Mouse (Mus musculus) intestine, embryonic 14.5 days (tissue): ENCODE measurements at regions not wholly inside any gene's neighbourhood (a gene's known extent, or its start where the extent isn't known, plus 50 kb on each side); places are given as distances from the start of the nearest gene placed in this dataset.

Experiments used
- ATAC-seq: fragments of 200-750 bp; cut with Nextera tagmentation; replicated peaks from 2 replicates; pipeline ENCODE4 v1.8.0; 2017; ENCODE audit warnings: low read depth, moderate number of reproducible peaks, moderate TSS enrichment, moderate library complexity; ENCODE audit not compliant: low FRiP score, low TSS enrichment
- DNase-seq: peaks from one replicate; pipeline ENCODE4 v3.0.0-alpha.2; 2018; ENCODE audit warnings: low spot score
- H3K27ac ChIP-seq: fragments of 300-500 bp; sonication (generic); 2 replicates; pipeline ENCODE4 v1.5.1; 2014; ENCODE audit warnings: low read depth, mild to moderate bottlenecking, control low read depth
- H3K27me3 ChIP-seq: fragments of 300-500 bp; sonication (generic); replicated peaks from 2 replicates; pipeline ENCODE4 v1.6.1; 2014; ENCODE audit warnings: low read length, control low read depth; ENCODE audit not compliant: control insufficient read depth, insufficient read depth
- H3K36me3 ChIP-seq: fragments of 300-500 bp; sonication (generic); 2 replicates; pipeline ENCODE4 v1.6.1; 2014; ENCODE audit warnings: low read length, control low read depth; ENCODE audit not compliant: control insufficient read depth, insufficient read depth
- H3K4me1 ChIP-seq: fragments of 300-500 bp; sonication (generic); replicated peaks from 2 replicates; pipeline ENCODE4 v1.6.1; 2014; ENCODE audit warnings: low read length, control low read depth, mixed read lengths; ENCODE audit not compliant: control insufficient read depth, insufficient read depth
- H3K4me2 ChIP-seq: fragments of 300-500 bp; sonication (generic); 2 replicates; pipeline ENCODE4 v1.6.1; 2014; ENCODE audit warnings: low read length
- H3K4me3 ChIP-seq: fragments of 300-500 bp; sonication (generic); 2 replicates; pipeline ENCODE4 v1.5.1; 2014; ENCODE audit warnings: low read depth, low read length, control low read depth, mixed read lengths
- H3K9ac ChIP-seq: fragments of 300-500 bp; sonication (generic); 2 replicates; pipeline ENCODE4 v1.6.1; 2014; ENCODE audit warnings: mild to moderate bottlenecking, low read length
- H3K9me3 ChIP-seq: fragments of 300-500 bp; sonication (generic); 2 replicates; pipeline ENCODE4 v1.6.1; 2016; ENCODE audit warnings: low read length, control low read depth; ENCODE audit not compliant: control insufficient read depth
- WGBS: fragments of 180-500 bp; shearing (Covaris S2); extraction: QIAGEN DNeasy Blood & Tissue Kit; methylation state at CpG from one replicate; pipeline ENCODE4 v1.1.7; 2014; 5-methylcytosine and 5-hydroxymethylcytosine counted together

DNA sequence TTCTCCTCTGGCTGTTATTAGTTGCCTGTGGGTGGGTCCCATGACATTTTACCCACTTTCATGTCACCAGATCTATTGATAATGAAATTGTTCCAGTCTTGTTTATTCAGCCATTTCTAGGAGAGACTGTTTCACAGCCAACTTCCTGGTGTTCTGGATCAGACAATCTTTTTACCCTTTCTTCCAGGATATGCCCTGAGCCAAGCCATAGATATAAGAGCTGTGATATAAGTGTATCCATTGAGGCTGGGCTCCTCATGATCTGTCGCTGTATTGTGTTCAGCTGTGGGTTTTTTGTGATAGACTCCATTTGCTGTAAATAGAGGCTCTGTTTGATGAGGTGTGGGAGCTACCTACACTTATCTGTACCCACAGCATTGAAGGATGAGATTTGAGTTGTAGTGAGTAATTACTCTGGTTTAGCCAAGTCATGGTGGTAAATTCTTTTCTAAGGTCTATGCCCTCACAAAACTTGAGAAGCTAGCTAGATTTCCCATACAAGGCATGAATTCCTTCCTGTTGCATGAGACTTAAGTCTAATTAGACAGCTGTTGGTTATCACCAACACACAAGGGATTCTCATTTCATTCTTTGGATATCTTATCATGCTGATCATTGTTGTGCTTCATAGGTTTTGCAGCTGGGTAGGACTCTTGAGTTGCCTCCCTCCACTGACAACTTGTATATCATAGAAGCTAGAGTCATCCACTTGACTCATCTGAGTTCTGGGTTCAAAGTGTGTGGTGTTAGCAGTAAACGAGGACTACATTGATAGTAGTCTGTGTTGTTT lies 203.9 kb upstream of the Ptger4 start:
- Histone ChIP-seq H3K27ac (no peak overlapping the region), H3K4me2 (no peak overlapping the region), H3K36me3 (no peaks in the 10 kb centered on the region), H3K9ac (no peak overlapping the region), H3K4me1 (no peaks in the 10 kb centered on the region), H3K4me3 (no peak overlapping the region), H3K9me3 (no peaks in the 10 kb centered on the region), H3K27me3 (no peaks in the 10 kb centered on the region)
- ATAC-seq: no peak
- DNase-seq: no peak
- WGBS: 86% methylated on average over 2 of the region's 2 CpGs

DNA sequence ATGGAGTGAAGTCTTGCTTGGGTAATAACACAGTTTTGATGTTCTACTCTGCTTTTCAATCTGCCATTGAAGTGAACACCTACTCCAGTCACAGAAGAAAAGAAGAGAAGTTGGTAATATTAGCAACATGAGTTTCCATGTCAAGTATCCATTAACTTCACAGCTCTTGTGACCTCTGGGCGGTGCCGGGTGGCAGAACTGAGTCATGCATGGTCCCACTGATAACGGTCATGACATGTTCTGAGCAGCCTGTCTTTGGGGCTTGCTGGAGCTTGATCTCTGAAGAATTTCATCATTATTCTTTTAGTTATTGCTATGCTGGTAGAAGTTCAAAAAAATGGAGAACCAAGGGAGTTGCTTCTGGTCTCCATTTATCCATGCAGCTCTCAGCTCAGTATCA lies 215.1 kb upstream of the Ptger4 start:
- Histone ChIP-seq H3K9me3 (no peaks in the 10 kb centered on the region), H3K36me3 (no peaks in the 10 kb centered on the region), H3K4me1 (no peaks in the 10 kb centered on the region), H3K9ac (no peak overlapping the region), H3K27ac (no peak overlapping the region), H3K4me2 (no peak overlapping the region), H3K27me3 (no peaks in the 10 kb centered on the region), H3K4me3 (no peak overlapping the region)
- no peak for ATAC-seq
- no peak for DNase-seq
- 84% methylated on average over 3 of the region's 3 CpGs for WGBS

DNA sequence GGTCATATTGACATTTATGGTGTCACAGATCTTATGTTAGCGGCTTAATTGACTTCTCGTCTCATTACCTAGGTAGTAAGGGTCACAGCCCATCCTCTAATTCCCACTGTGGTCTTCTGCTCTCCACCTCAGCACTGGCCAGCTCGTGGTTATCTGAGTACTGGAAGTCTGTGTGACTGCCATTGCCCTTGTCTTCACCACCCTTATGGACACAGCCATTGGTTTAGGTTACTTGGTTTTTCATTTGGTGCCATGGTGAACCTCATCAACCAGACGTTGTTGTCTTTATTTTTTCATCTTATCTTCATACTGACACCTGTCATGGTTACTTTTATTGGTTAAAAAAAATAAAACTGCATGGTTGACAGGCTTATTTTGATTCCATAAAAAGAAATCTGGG lies 215.6 kb upstream of the Ptger4 start:
- Histone ChIP-seq H3K4me1 (no peaks in the 10 kb centered on the region), H3K9me3 (no peaks in the 10 kb centered on the region), H3K36me3 (no peaks in the 10 kb centered on the region), H3K9ac (no peak overlapping the region), H3K4me3 (no peak overlapping the region), H3K27ac (no peak overlapping the region), H3K4me2 (no peak overlapping the region), H3K27me3 (no peaks in the 10 kb centered on the region)
- WGBS: 90% methylated on average over 4 of the region's 4 CpGs
- ATAC-seq (no peak), DNase-seq (no peak)

DNA sequence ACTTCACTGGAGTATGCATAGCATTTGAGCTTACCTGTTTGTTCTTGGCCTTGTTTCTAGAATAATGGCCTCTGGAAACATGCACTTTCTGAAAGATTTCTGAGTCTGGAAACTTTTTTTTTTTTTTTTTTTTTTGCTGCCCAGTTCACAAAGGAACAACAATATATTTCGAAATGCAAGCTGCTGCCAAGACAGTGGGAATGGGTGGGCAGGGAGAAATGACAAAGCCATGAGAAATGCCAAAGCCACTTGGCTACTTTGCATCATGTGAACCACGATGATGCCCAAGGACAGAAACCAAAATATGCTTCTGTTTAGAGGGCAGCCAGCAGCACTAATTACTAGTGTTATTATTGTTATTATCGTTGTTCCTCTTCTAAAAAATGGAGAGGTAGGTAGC lies 218.7 kb upstream of the Ptger4 start:
- no peak for ATAC-seq

DNA sequence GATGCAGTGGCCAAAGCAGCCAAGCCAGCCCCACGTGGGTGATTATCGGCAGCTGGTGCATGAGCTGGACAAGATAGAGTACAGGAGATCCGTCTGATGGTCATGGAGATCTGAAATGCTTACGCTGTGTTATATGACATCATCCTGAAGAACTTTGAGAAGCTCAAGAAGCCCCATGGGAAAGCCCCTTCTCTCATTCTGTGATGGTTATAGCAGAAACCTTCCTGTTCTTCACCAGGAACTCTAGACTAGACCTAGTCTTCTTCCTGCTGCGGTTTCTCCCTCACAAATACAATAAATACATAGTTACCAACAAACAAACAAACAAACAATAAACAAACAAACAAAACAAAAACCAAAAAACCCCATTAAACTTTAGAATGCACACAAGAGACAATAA lies 220.7 kb upstream of the Ptger4 start:
- Histone ChIP-seq H3K9me3 (no peaks in the 10 kb centered on the region), H3K27ac (no peak overlapping the region), H3K27me3 (no peaks in the 10 kb centered on the region), H3K4me2 (no peak overlapping the region), H3K4me1 (no peaks in the 10 kb centered on the region), H3K36me3 (no peaks in the 10 kb centered on the region), H3K4me3 (no peak overlapping the region), H3K9ac (no peak overlapping the region)
- 83% methylated on average over 5 of the region's 5 CpGs for WGBS
- DNase-seq (no peak), ATAC-seq (no peak)

More for the DNA sequence above, 218.7 kb upstream of the Ptger4 start:
- Histone ChIP-seq H3K9me3 (no peaks in the 10 kb centered on the region), H3K4me2 (no peak overlapping the region), H3K27me3 (no peaks in the 10 kb centered on the region), H3K9ac (no peak overlapping the region), H3K36me3 (no peaks in the 10 kb centered on the region), H3K27ac (no peak overlapping the region), H3K4me3 (no peak overlapping the region), H3K4me1 (no peaks in the 10 kb centered on the region)
- DNase-seq: no peak
- WGBS: 91% methylated on average over 3 of the region's 3 CpGs

DNA sequence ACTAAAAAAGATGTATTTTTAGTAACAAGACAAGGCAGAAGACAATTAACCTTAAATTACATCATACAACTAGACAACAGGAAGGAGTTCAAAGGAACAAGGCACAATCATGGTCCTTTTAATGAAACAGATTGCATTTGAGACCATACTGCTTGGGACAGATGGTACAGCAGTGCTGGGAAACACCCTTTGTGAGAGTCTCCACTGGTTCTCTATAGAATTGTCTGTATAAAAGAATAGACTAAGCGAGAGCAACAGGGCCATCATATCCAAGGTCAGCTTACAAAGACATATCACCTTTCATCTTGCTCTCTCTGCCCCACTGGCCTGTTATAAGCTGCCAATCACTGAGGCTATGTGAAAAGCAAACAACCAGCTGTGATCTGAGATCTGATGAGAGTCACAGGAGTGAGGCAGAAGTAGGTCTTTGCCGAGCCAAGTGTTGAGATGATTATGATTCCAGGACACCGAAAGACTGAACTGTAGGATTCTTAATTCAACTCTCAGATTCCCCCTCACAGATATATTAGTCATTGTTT lies 224.6 kb upstream of the Ptger4 start:
- no peak for DNase-seq
- no peak for ATAC-seq

DNA sequence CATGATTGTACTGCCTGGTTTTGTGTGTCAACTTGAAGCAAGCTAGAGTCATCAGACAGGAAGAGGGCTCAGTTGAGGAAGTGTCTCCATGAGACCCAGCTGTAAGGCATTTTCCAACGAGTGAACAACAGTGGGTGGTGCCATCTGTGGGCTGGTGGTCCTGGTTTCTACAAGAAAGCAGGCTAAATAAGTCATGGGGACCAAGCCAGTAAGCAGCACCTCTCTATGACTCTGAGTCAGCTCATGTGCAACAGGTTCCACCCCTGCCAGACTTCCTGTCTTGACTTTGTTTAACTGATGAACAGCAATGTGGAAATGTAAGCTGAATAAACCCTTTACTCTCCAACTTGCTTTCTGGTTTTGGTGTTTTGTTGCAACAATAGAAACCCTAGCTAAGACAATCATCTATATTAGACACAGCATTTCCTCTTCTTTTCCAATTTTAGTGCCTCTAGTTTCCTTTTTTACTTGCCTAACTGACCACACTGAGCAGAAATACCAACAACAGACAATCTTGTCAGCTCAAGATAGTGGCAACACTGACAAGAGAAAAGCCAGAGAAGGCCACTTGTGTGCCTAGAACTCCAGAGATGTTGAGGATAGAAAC lies 231.5 kb upstream of the Ptger4 start:
- H3K36me3 ChIP-seq: no peaks in the 10 kb centered on the region
- no peak overlapping the region for H3K4me3 ChIP-seq
- ATAC-seq (no peak), DNase-seq (no peak)
- no peak overlapping the region for H3K27ac ChIP-seq
- H3K9ac ChIP-seq: no peak overlapping the region
- 68% methylated on average over 1 of the region's 1 CpGs for WGBS
- no peak overlapping the region for H3K4me2 ChIP-seq
- H3K4me1 ChIP-seq: no peaks in the 10 kb centered on the region
- H3K9me3 ChIP-seq: no peaks in the 10 kb centered on the region
- no peaks in the 10 kb centered on the region for H3K27me3 ChIP-seq

More for the DNA sequence above, 224.6 kb upstream of the Ptger4 start:
- H3K36me3 ChIP-seq: no peaks in the 10 kb centered on the region
- H3K4me1 ChIP-seq: no peaks in the 10 kb centered on the region
- H3K4me3 ChIP-seq: no peak overlapping the region
- no peaks in the 10 kb centered on the region for H3K27me3 ChIP-seq
- H3K9ac ChIP-seq: no peak overlapping the region
- H3K9me3 ChIP-seq: no peaks in the 10 kb centered on the region
- 71% methylated on average over 3 of the region's 3 CpGs for WGBS
- H3K27ac ChIP-seq: no peak overlapping the region
- H3K4me2 ChIP-seq: no peak overlapping the region

DNA sequence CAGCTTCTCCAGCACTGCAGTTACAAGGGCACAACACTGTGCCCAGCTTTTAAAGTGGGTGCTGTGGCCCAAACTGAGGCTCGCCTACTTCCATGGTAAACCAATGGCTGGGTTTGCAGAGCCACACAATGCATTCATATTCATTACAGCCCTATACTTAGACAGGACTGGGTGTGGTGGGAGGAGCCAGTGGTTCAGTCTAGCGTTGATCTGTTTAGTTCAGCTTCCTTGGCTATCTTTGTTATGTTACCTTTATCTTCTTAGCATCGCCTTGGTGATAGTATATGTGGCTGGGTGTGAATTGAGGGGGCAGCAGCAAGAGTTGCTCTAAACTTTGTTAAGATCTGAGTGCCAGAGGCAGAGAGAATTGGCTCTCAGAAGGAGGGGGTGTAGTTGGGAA lies 249.3 kb upstream of the Ptger4 start:
- H3K36me3 ChIP-seq: no peaks in the 10 kb centered on the region
- H3K9ac ChIP-seq: no peak overlapping the region
- H3K27ac ChIP-seq: no peak overlapping the region
- DNase-seq (no peak), ATAC-seq (no peak)
- no peak overlapping the region for H3K4me3 ChIP-seq
- 63% methylated on average over 3 of the region's 3 CpGs for WGBS
- no peaks in the 10 kb centered on the region for H3K9me3 ChIP-seq
- H3K4me2 ChIP-seq: no peak overlapping the region
- H3K4me1 ChIP-seq: no peaks in the 10 kb centered on the region
- H3K27me3 ChIP-seq: no peaks in the 10 kb centered on the region
